Mouse (Mus musculus) B cell, adult 2 months (primary cell): ENCODE results near the gene Zdhhc13.
A peak's percentile ranks its signal among the peaks of the same experiment; 100 is the strongest.

Source experiments
- DNase-seq, 2 experiments: peaks; one replicate each; pipeline ENCODE4 v3.0.0; 2022

Zdhhc13 gene

DNA sequence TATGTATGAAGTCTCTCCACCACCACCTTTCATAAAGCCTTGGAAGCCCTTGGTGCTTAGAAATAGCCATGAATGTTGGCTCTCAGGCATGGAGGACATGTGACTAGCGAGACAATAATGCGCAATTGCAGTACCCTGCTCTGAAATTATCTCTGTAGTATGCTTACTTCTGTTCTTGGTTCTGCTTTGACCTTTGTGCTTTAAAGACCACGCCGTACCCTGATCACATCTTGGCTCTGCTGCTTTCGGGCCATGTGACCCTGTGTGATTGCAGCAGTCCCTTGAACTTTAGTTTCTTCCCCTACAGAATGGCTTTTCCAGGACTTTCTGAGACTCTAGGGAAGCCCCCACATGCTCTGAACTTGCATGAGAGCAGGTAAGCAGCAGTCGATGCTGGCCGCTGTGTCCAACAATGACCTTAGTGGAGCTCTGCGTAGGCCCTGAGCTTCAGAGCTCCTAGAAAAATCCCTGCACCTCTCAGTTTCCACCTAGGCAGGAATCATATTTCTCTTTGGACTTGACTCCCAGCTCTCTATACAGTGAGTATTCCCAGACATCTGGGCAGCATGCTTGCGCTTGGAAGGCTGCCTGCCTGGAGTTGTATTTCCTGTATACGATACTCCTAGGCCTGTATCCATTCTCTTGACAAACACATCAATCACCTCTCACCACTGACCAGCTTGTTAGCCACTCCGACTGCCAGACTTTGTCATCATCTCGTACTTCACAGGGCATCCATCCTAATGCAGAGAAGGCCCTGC lies 56.6 kb downstream of the Zdhhc13 start:
- no peak for DNase-seq

DNA sequence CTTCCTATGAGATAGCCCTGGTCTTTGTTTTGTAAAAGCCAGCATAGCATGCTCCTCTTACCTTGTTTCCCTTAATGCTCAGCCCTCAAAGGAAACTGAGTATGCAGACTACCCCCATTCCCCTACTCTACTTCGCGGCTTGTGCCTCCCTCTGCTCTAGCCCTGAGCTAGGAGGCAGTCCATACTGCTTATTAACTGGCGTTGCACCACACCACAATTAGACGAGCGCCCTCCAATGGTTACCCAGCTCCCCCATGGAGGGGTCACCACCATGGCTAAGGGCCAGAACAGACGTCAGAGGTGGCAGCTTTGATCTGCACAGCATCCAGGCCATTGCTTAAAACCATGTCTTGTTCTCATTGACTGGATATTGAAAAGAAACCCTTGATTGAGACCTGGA lies 58.0 kb downstream of the Zdhhc13 start:
- DNase-seq, result no peak

DNA sequence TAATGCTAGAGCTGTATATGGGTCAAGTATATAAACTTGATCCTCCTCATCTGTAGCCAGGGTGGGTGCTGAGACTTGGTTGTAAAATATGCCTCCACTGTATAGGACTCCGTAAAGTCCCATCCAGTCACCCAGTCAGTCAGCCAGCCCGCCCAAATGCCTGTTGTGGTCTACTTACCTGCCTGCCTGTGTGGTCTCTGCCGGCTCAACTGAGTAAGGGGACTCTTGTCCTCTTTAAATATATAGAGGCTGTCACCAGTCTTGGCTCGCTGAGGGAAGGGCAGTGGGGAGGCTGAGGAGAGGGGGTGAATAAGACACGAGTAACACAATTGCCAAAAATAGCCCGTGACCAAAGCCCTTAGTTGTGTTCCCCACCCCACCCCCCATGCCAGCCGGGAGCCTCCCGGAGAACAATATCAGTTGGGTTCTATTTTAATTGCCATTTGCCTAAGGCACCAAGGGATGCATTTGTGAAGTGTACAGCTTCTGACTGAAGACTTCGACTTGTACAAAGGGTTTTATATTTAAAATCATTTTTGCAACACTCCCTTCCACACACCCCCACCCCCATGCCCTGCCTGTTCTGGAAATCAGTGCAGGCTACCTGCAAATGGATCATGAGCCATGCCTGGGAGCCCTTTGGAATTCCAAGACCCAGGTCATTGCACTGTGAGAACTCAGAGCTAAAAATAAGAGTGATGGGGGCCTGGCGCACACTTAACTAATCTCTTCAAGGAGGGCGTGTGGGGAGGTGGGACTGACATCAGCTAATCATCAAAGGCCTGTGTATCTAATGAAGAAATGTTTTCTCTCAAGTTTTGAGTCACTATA lies 59.2 kb downstream of the Zdhhc13 start, which contains the start of gene Csrp3:
Gene Csrp3, minus strand, starts transcription at position 214 of the 831 bp plus-strand sequence.
- no peak for DNase-seq

DNA sequence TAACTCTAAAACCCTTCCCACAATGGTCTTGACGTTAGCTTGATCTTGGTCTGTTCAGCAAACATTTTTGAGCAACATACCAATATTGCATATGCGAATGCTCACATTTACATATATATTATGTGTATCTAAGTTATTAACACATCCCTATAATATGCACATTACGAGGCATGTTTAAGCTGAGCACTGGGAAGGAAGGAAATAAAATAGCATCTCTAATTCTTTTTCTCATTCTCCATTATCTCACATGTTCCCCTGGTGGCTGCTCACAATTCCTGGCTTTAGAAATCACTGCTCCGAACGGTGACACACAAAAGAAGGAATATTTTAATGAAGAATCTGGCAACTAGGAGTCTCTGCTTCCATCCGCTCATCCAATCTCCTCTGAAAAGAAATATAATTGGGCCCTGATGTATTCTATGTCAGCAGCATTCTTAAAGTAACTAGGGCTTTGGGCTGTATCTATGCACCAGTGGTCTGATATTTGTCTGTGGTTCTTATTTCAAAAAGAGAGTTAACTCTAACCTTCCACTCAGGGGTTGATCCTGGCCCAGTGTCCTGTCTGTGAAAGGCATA lies 62.8 kb downstream of the Zdhhc13 start:
- DNase-seq, result no peak

DNA sequence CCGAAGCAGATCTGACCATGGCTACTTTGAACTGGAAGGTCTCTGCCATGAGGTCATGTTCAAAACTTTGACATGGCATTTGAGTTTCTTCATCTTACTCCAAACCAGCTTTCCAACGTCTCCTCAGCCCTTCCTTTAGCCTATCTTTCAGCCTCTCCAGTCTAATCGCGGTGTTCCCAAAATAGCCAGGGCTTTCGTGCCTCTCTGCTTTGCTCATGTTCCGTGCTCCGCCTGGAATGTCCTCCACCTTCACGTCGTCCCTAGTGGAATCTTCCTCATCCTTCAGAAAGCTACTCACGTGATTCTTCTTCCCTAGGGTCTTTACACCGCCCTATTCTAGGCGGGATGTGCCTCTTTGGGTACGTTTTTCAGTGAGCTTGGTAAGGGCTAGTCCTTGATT lies 64.7 kb downstream of the Zdhhc13 start:
- no peak for DNase-seq

DNA sequence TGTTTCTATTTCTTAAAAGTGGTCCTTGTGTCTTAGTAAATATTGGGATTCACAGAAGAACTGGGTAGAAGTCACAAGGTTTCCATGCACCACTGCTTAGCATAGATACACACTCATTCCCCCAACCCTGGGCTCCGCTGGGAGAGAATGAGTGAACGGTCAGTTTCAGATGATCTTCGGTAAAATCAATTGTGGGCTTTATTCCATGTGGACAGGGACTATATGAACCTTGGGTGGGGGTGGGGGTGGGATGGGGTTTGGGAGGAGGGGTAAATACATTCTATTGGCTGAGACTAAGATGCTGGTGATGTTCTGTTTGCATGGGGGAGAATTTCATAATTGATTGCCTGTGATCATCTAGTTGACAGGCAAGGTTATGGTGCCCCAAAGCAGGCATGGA lies 66.7 kb downstream of the Zdhhc13 start:
- no peak for DNase-seq

DNA sequence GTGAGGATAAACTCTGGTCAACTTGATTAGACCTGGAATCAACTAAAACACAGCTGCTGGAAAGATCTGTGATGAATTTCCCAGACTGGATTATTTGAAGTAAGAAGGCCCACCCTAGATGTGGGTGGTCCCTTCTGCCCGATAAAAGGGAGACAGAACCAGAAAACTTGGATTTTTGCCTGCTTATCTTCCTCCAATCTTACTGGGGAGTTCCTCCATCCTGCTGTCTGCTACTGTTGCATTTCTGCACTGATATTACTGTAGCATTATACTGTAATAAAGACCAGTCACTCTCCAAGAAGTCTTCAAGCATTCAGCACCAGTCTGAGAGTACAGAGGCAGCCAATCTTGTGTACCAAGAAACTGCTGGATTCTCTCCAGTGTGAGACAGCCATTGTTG lies 69.5 kb downstream of the Zdhhc13 start:
- DNase-seq, result no peak

DNA sequence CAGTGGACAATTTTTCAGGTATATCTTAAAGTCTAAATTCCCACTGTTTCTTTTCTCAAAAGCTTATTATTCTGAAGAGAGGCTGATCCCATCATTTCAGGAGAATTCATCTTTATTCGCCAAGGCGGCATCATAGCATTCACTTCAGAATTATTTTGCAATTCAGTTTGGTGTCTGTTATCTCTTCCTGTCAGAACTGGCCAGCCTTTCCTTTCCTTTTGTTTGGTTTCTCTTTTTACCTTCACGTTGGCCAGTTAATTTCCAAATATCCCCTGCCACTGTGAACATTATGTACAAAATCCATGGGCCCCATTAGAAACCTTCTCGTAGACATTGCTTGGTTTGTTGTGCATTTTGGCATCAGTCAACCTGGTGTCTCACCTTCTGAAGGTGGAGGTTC lies 70.6 kb downstream of the Zdhhc13 start:
- no peak for DNase-seq

DNA sequence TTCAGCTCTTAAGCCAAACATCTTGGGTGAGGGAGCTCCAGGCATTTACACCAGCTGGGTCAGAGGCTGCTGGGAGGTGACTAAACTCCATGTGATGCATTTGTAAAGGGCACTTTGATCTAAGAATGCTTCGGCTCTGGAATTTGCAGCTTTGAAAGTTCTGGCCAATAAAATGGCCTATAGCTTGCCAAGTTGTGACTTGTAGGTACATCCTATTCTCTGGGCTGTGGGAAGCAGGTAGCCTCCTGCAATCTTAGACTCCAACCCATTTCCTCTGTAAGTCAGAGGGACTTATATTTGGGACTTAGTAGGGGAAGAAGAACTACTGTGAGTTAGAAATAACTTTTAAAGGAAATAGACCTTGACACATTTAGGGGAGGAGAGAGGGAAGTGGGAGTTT lies 72.1 kb downstream of the Zdhhc13 start:
- DNase-seq, result no peak

DNA sequence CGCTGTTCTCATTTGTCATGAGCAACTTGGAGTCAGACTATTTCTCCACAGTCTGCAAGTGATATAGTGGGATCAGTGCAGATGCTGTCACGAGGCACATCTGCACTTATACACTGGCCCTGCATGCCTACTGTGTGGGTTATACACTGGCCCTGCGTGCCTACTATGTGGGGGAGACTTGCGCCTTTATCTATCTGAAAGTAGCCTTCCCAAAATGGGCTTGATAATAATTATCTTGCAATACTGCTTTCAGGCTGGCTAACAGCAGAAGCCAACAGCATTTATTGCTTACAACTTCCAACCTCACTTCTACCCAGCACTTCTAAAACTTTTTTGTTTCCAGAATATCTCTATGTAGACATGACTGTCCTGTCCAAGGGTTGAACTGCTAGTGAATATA lies 73.0 kb downstream of the Zdhhc13 start:
- DNase-seq, result no peak

DNA sequence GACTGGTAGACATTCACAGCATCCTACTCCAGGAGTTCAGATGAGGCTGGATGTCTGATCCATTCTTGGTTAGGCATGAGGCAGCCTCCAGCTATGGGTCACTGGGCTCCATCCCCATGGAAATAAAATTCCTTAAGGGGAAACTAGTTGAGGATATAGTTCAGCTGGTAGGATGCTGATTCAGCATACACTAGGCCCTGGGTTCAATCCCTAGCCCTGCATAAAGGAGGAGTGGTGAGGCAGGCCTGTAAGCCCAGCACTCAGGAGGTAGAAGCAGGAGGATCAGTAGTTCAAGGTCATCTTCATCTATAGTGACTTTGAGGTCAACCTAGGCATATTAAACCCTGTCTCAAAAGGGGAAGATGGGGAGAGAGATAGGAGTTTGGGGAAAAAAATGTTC lies 75.4 kb downstream of the Zdhhc13 start:
- DNase-seq, result no peak

DNA sequence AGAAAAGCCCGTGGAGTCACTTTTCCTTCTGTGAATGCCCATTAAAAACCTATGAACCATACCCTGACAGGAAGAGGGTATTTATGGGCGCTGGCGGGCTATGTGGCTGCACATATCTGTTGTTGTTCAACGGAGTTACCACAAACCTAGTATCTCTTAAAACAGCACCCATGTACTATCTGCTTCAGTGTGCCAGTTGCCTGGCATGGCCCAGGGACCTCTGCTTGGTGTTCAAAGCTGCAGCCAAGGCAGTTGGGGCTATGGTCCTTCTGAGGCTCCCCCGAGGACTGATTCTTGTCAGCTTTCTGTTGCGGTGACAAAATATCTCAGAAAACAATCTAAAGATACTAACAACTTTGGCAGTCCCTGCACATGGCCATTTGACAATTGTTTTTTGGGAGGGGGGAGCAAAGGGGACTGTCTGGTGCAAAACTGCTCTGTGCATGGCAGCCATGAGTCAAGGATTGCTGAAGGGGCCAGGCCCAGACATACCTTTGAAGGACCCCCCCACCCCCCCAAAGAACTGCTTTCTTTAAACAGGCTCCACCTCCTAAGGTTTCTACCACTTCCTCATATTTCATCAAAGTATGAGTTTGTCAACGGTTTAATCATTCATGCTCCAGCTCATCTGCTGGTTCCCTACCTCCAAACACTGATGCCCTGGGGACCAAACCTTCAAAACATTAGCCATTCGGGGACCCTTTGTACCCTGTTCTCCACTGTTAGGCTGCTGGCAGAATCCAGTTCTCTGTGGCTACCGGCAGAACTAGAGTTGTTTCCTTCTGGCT lies 76.1 kb downstream of the Zdhhc13 start:
- DNase-seq, result peak; percentile 17 to 21

DNA sequence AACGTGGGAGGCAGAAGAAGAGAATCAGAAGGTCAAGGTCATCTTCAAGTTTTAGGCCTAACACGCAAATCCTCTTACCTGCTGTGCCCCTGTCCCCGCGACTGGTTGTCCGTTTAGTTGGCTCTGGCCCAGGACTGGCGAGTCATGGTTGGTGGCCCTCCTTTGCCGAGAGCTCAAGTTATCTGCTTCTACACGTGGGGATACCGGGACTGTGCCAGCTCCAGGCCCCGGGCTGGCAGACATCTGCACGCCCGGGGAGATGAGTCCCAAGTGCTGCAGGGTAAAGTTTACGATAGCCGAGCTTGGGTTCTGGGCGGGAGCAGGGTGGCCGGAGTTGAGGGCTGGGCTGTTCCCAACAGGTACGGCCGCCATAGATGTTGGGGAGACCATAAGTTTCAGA lies 78.8 kb downstream of the Zdhhc13 start:
- DNase-seq, result no peak

DNA sequence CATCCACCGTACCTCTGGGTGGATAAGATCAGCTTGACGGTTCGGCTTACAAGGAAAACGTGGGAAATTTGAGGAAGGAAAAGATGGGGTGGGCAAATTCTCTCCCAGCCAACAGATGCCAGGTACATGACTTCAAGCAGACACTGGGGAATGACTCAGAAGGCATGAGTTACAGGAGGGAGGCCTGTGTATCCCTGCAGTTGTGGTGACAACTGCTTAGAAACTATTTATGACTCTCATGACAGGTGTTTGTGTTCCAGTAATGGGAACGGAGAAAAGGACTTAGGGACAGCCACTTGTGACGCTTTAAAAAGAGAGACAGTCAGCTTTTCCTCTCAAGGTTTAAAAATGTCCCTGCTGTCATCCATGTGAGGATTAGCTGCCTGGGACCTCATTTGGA lies 81.3 kb downstream of the Zdhhc13 start:
- no peak for DNase-seq

DNA sequence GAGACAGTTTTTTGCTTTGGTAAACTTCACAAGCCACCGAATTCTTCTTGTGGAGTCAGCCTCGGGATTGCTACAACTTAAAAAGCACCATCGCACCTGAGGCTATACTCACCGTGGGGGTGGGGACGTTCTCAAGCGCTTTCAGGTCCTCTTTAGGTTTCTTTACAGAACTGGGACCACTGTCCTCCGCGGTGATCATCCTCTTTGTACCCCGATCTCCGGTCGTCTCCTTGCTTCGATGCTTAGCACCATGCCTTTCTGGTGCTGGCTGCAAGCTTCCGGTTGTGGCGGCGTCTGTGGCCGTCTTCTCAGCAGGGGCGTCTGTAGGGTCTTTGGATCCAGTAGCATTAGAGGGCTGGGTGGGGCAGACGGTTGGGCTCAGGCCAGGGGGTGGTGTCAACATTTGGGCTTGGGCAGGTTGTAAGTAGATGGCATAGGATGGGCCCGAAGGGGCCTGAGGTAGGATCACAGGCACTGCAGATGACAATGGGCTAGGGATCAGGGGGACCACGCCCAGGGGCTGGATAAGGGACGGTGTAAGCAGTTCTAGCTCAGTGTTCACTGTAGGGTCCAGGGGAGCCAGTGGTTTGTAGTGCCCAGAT lies 81.9 kb downstream of the Zdhhc13 start:
- no peak for DNase-seq

DNA sequence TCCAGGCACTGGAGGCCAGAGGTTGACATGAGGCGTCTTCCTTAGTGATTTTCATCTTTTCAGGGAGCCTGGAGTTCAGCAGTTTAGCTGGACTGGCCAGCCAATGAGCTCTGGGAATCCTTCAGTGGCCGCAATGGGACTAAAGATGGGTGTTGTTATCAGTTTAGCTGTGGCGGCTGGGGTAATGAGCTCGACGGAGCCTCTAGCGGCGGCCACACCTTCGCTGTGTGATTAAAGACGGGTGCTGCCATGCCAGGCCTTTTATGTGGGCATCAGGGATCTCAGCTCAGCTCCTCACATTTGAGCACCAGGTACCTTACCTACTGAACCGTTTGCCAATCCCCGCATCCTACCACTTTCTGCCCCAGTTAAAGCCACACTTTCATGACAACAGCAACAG lies 82.5 kb downstream of the Zdhhc13 start:
- DNase-seq, result no peak

DNA sequence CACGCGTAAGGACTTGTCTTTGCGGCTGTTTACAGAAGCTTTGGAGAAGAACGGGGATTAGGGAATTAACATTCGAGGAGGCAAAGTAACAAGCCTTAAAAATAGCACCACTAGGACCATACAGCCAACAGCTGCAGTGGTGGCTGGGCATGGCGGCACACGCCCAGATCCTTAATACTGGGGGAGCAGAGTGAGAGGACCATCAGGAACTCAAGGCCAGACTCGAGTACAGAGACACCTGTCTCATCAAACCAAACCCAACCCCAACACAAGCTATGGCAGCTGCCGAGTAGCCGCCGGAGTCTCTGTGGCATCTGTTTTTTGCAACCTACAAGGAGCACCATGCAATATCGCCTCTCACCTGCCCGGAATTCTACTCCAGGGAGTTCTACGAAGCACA lies 86.3 kb downstream of the Zdhhc13 start:
- DNase-seq, result no peak

DNA sequence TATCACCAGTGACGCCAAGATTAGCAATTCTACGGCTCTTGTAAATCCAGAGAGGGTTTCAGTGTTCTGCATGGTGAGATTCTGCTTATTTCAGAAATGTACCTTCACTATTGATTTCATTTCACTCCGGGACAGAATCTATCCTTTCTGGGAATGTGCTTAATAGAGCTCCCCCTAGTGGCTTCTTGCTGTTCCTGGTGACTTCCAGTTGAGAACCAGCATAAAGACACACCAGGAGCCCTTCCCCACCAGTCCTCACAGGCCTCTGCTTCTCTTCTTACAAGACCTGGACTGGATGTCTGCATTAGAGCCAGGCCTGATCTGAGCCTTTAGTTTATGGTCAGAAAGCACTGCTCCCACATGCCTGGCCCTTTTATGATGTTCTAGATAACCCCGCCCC lies 87.7 kb downstream of the Zdhhc13 start:
- peak; percentile 49 to 57 for DNase-seq
